Mouse (Mus musculus) heart, embryonic 13.5 days (tissue): Measurements from ENCODE around the gene Pnliprp2. TPM values are rescaled to one million over a fixed set of nuclear protein-coding genes. Genes with fewer than 3 reads are reported as not detected.

ENCODE experiments used
- ATAC-seq: fragments of 200-750 bp; cut with Nextera tagmentation; 2 replicates; pipeline ENCODE4 v1.8.0; 2017; ENCODE audit warnings: moderate TSS enrichment; ENCODE audit not compliant: insufficient number of reproducible peaks, low FRiP score, low TSS enrichment; ENCODE audit errors: extremely low read depth
- H3K27ac ChIP-seq: fragments of 300-500 bp; sonication (generic); replicated peaks from 2 replicates; pipeline ENCODE4 v1.5.1; 2015; ENCODE audit warnings: moderate library complexity, mild to moderate bottlenecking, inconsistent platforms
- H3K27me3 ChIP-seq: fragments of 300-500 bp; sonication (generic); replicated peaks from 2 replicates; pipeline ENCODE4 v1.6.1; 2015; ENCODE audit warnings: mild to moderate bottlenecking, inconsistent platforms
- H3K36me3 ChIP-seq: fragments of 300-500 bp; sonication (generic); 2 replicates; pipeline ENCODE4 v1.6.1; 2015; ENCODE audit warnings: mild to moderate bottlenecking, inconsistent platforms
- H3K4me1 ChIP-seq: fragments of 300-500 bp; sonication (generic); 2 replicates; pipeline ENCODE4 v1.6.1; 2015; ENCODE audit warnings: inconsistent platforms
- H3K4me2 ChIP-seq: fragments of 300-500 bp; sonication (generic); 2 replicates; pipeline ENCODE4 v1.6.1; 2015; ENCODE audit warnings: inconsistent platforms, mild to moderate bottlenecking, moderate library complexity
- H3K4me3 ChIP-seq: fragments of 300-500 bp; sonication (generic); 2 replicates; pipeline ENCODE4 v1.5.1; 2015; ENCODE audit warnings: moderate library complexity, mild to moderate bottlenecking, inconsistent platforms
- H3K9ac ChIP-seq: fragments of 300-500 bp; sonication (generic); 2 replicates; pipeline ENCODE4 v1.6.1; 2015; ENCODE audit warnings: inconsistent platforms, mild to moderate bottlenecking, moderate library complexity
- H3K9me3 ChIP-seq: fragments of 300-500 bp; sonication (generic); 2 replicates; pipeline ENCODE4 v1.6.1; 2016; ENCODE audit warnings: inconsistent platforms
- WGBS: fragments of 180-500 bp; shearing (Covaris S2); methylation state at CpG from one replicate; pipeline ENCODE4 v1.1.7; 2015; ENCODE audit warnings: mixed read lengths; 5-methylcytosine and 5-hydroxymethylcytosine counted together
- polyA plus RNA-seq: library from polyadenylated mRNA; unstranded; fragments of >200 nt; fragmentation: Nextera tagmentation; extraction: Ambion mirVana; gene quantifications from 2 replicates; pipeline ENCODE4 v1.2.1, GENCODE M21; 2015

Gene Pnliprp2
- polyA plus RNA-seq, 1 experiment from 2014 or later: 0.21 TPM

DNA sequence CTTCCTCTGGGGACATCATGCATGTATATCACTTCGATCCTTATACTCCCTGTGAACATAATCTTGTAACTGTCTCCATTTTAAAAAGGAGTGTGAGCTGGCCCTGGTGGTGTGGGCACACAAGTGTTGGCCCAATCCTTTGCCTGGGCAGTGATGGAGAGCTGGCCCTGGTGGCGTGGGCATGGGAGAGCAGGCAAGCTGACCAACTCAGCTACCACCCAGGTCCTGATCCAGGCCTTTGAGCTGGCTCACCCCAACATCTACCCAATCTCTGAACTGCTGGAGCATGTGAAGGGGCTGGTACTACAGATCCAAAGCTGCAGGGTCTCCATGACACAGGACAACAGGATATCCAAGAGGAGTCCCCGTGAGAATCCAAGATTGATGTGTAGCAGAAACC, 63.8 kb downstream of the Pnliprp2 start:
- no peaks in the 10 kb centered on the region; the same call in 1 of the 2 replicates for H3K9me3 ChIP-seq
- H3K27me3 ChIP-seq: no peaks in the 10 kb centered on the region
- H3K36me3 ChIP-seq: peaks cover 15% of the 10 kb centered on the region
- no peak for ATAC-seq
- H3K4me1 ChIP-seq: peaks cover 48% of the 10 kb centered on the region
- WGBS: 78% methylated on average over 3 of the region's 3 CpGs
- H3K4me2 ChIP-seq: no peak overlapping the region
- H3K4me3 ChIP-seq: no peak overlapping the region
- H3K9ac ChIP-seq: no peak overlapping the region
- peak overlapping the region; percentile 99 for H3K27ac ChIP-seq

DNA sequence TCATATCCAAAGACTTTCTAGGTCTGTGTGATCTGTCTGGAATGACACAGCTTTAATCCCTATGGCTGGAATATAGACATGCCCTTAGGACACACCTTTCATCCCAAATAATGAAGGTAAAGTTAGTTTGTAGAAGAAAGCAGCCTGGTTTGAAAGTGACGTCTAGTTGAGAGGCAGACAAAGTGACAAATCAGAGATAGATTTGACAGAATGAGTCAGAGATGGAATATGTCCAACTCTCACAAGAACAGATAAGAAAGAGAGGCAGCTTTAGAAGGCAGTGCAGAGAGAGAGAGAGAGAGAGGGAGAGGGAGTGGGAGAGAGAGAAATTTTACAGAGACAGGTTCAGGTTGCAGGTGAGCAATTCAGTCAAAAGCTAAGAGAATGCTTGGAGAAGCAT, 64.8 kb downstream of the Pnliprp2 start:
- no peak for ATAC-seq
- Histone ChIP-seq H3K27ac (peak overlapping the region; percentile 99), H3K27me3 (no peaks in the 10 kb centered on the region), H3K4me3 (no peak overlapping the region), H3K4me1 (peaks cover 39% of the 10 kb centered on the region), H3K9me3 (no peaks in the 10 kb centered on the region; the same call in 1 of the 2 replicates), H3K36me3 (peaks cover 15% of the 10 kb centered on the region), H3K4me2 (no peak overlapping the region), H3K9ac (no peak overlapping the region)
- 21% methylated on average over 1 of the region's 1 CpGs for WGBS

Other genes with a start within 250 kb of the Pnliprp2 start
- not detected in 2 replicates for gene Ccdc172, start 247.7 kb upstream of the Pnliprp2 start, polyA plus RNA-seq
- gene Pnlip, start 107.2 kb upstream of the Pnliprp2 start, polyA plus RNA-seq: 0.10 TPM in 1 of 2 replicates, not detected in the other
- 0.98 and 3.1 TPM in 2 replicates for gene Pnliprp1, start 30.8 kb upstream of the Pnliprp2 start, polyA plus RNA-seq
- not detected in 2 replicates for gene 1700019N19Rik, start 34.7 kb downstream of the Pnliprp2 start, polyA plus RNA-seq
- gene Eno4, start 183.7 kb downstream of the Pnliprp2 start, polyA plus RNA-seq: 0.08 and 0.13 TPM in 2 replicates
- gene Hspa12a, start 183.9 kb downstream of the Pnliprp2 start, polyA plus RNA-seq: 9.0 and 9.1 TPM in 2 replicates